Mouse (Mus musculus): ENCODE results near the gene Rnf5. TPM values are rescaled to one million over a fixed set of nuclear protein-coding genes. Genes with fewer than 3 reads are reported as not detected.

Gene Rnf5
- polyA plus RNA-seq, 1 experiment, result 101 TPM

- Histone ChIP-seq H3K27me3 (replicated peaks) (peaks cover 39% of the 10 kb centered on the region), H3K4me3 (replicated peaks) (peak overlapping the region; percentile 76), H3K4me1 (peaks cover 71% of the 10 kb centered on the region)
Measured at GRCm38 (mm10) chr17:34635671-34636070, 32.2 kb upstream of the Rnf5 start.

GRCm38 (mm10) chr17:34632261-34632691 is 28.8 kb upstream of the Rnf5 start:
- H3K27me3 ChIP-seq (replicated peaks), result peaks cover 69% of the 10 kb centered on the region

More at GRCm38 (mm10) chr17:34635671-34636070, 32.2 kb upstream of the Rnf5 start:
- Histone ChIP-seq H3K36me3 (replicated peaks; ENCODE audit: low read length) (no peaks in the 10 kb centered on the region), H3K9me3 (peaks cover 5% of the 10 kb centered on the region)
- no peak for TF ChIP-seq FLI1 (IDR thresholded peaks at IDR 0.05; ENCODE audit: low read length)
- no peak for TF ChIP-seq GATA1 (IDR thresholded peaks at IDR 0.05; ENCODE audit: borderline replicate concordance, low read length)

GRCm38 (mm10) chr17:34631647-34632046 is 28.2 kb upstream of the Rnf5 start:
- H3K27me3 ChIP-seq (replicated peaks), result peaks cover 65% of the 10 kb centered on the region
- H3K36me3 ChIP-seq (replicated peaks; ENCODE audit: low read length), result no peaks in the 10 kb centered on the region
- peaks cover 75% of the 10 kb centered on the region for H3K4me1 ChIP-seq
- no peaks in the 10 kb centered on the region for H3K9me3 ChIP-seq
- H3K4me3 ChIP-seq (replicated peaks), result peak overlapping the region; percentile 90
- TF ChIP-seq GATA1 (IDR thresholded peaks at IDR 0.05; ENCODE audit: borderline replicate concordance, low read length), result no peak
- no peak for TF ChIP-seq FLI1 (IDR thresholded peaks at IDR 0.05; ENCODE audit: low read length)

More at GRCm38 (mm10) chr17:34632261-34632691, 28.8 kb upstream of the Rnf5 start:
- no peak for TF ChIP-seq GATA1 (IDR thresholded peaks at IDR 0.05; ENCODE audit: borderline replicate concordance, low read length)
- TF ChIP-seq FLI1 (IDR thresholded peaks at IDR 0.05; ENCODE audit: low read length), result no peak
- Histone ChIP-seq H3K9me3 (no peaks in the 10 kb centered on the region), H3K36me3 (replicated peaks; ENCODE audit: low read length) (no peaks in the 10 kb centered on the region), H3K4me3 (replicated peaks) (peak overlapping the region; percentile 90), H3K4me1 (peaks cover 74% of the 10 kb centered on the region)

GRCm38 (mm10) chr17:34630761-34631301 is 27.3 kb upstream of the Rnf5 start:
- TF ChIP-seq FLI1 (IDR thresholded peaks at IDR 0.05; ENCODE audit: low read length), result no peak
- TF ChIP-seq GATA1 (IDR thresholded peaks at IDR 0.05; ENCODE audit: borderline replicate concordance, low read length), result no peak
- Histone ChIP-seq H3K36me3 (replicated peaks; ENCODE audit: low read length) (peaks cover 4% of the 10 kb centered on the region), H3K4me1 (peaks cover 77% of the 10 kb centered on the region), H3K9me3 (no peaks in the 10 kb centered on the region), H3K27me3 (replicated peaks) (peaks cover 63% of the 10 kb centered on the region), H3K4me3 (replicated peaks) (peak overlapping the region; percentile 90)

GRCm38 (mm10) chr17:34629796-34630603 is 26.5 kb upstream of the Rnf5 start:
- TF ChIP-seq GATA1 (IDR thresholded peaks at IDR 0.05; ENCODE audit: borderline replicate concordance, low read length) (no peak), FLI1 (IDR thresholded peaks at IDR 0.05; ENCODE audit: low read length) (no peak)
- Histone ChIP-seq H3K27me3 (replicated peaks) (peaks cover 63% of the 10 kb centered on the region), H3K4me3 (replicated peaks) (peak overlapping the region; percentile 65), H3K9me3 (no peaks in the 10 kb centered on the region), H3K36me3 (replicated peaks; ENCODE audit: low read length) (peaks cover 13% of the 10 kb centered on the region), H3K4me1 (peaks cover 72% of the 10 kb centered on the region)

GRCm38 (mm10) chr17:34629221-34629751 is 25.8 kb upstream of the Rnf5 start, which contains the start of gene Prrt1:
TSS of gene Prrt1 (plus strand) at chr17:34629533.
- H3K9me3 ChIP-seq, result no peaks in the 10 kb centered on the region
- no peak for TF ChIP-seq FLI1 (IDR thresholded peaks at IDR 0.05; ENCODE audit: low read length)
- no peak for TF ChIP-seq GATA1 (IDR thresholded peaks at IDR 0.05; ENCODE audit: borderline replicate concordance, low read length)
- peaks cover 72% of the 10 kb centered on the region for H3K4me1 ChIP-seq
- peak within 1 kb of the TSS; percentile 94 for H3K4me3 ChIP-seq (replicated peaks)
- peaks cover 13% of the 10 kb centered on the region for H3K36me3 ChIP-seq (replicated peaks; ENCODE audit: low read length)
- peaks cover 63% of the 10 kb centered on the region for H3K27me3 ChIP-seq (replicated peaks)

- H3K9me3 ChIP-seq, result no peaks in the 10 kb centered on the region
- peaks cover 71% of the 10 kb centered on the region for H3K4me1 ChIP-seq
- no peak for TF ChIP-seq GATA1 (IDR thresholded peaks at IDR 0.05; ENCODE audit: borderline replicate concordance, low read length)
- no peak for TF ChIP-seq FLI1 (IDR thresholded peaks at IDR 0.05; ENCODE audit: low read length)
- no peak overlapping the region for H3K4me3 ChIP-seq (replicated peaks)
- H3K27me3 ChIP-seq (replicated peaks), result peaks cover 60% of the 10 kb centered on the region
- peaks cover 19% of the 10 kb centered on the region for H3K36me3 ChIP-seq (replicated peaks; ENCODE audit: low read length)
Measured at GRCm38 (mm10) chr17:34628644-34628967, 25.1 kb upstream of the Rnf5 start.

- H3K36me3 ChIP-seq (replicated peaks; ENCODE audit: low read length), result peaks cover 24% of the 10 kb centered on the region
- H3K9me3 ChIP-seq, result no peaks in the 10 kb centered on the region
- no peak for TF ChIP-seq GATA1 (IDR thresholded peaks at IDR 0.05; ENCODE audit: borderline replicate concordance, low read length)
- no peak for TF ChIP-seq FLI1 (IDR thresholded peaks at IDR 0.05; ENCODE audit: low read length)
- H3K4me1 ChIP-seq, result peaks cover 67% of the 10 kb centered on the region
- peak within 1 kb of the TSS; percentile 94 for H3K4me3 ChIP-seq (replicated peaks)
- H3K27me3 ChIP-seq (replicated peaks), result peaks cover 55% of the 10 kb centered on the region
Measured at GRCm38 (mm10) chr17:34627943-34628643, 24.6 kb upstream of the Rnf5 start, which contains the start of gene Ppt2. TSS of gene Ppt2 (minus strand) at chr17:34628510.

GRCm38 (mm10) chr17:34627093-34627942 is 23.8 kb upstream of the Rnf5 start:
- peaks cover 49% of the 10 kb centered on the region for H3K27me3 ChIP-seq (replicated peaks)
- TF ChIP-seq GATA1 (IDR thresholded peaks at IDR 0.05; ENCODE audit: borderline replicate concordance, low read length), result no peak
- no peak for TF ChIP-seq FLI1 (IDR thresholded peaks at IDR 0.05; ENCODE audit: low read length)

More at GRCm38 (mm10) chr17:34627093-34627942, 23.8 kb upstream of the Rnf5 start:
- Histone ChIP-seq H3K4me3 (replicated peaks) (peak overlapping the region; percentile 94), H3K9me3 (no peaks in the 10 kb centered on the region), H3K36me3 (replicated peaks; ENCODE audit: low read length) (peaks cover 32% of the 10 kb centered on the region), H3K4me1 (peaks cover 61% of the 10 kb centered on the region)

Data from megakaryocyte, embryonic 14.5 days (primary cell).